Mouse (Mus musculus): Measurements from ENCODE around the gene Olfr1388. TPM values are rescaled to one million over a fixed set of nuclear protein-coding genes. Genes with fewer than 3 reads are reported as not detected.
"Not testable (repeated sequence)": the region's sequence is repeated elsewhere in the genome, so short reads cannot be mapped to it uniquely, and the experiment has no call there.

Olfr1388 gene
- polyA plus RNA-seq, 1 experiment from 2014 or later, result 0.15 TPM

DNA sequence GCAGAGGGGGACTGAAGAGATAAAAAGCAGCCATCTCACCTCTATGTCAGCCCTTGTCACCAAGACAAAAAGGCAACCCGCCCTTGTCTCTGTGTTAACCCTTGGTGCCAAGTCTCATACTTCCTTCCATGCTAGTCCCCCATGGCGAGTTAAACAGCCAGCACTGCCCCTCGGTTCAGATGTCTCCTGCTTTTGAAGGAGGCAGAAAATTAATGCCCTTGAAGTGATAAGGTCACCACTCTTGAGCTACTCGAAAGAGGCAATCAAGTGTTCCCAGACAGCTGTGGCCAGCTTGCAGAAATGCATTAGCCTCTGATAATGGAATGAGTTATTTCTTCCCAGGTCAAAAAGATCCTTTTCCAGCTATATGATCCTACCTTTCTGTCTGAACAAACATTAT lies 49.5 kb downstream of the Olfr1388 start:
- Histone ChIP-seq H3K36me3 (ENCODE audit: control insufficient read depth, insufficient read depth, low read length) (no peaks in the 10 kb centered on the region), H3K9me3 (ENCODE audit: control insufficient read depth, low read length) (no peaks in the 10 kb centered on the region), H3K4me3 (ENCODE audit: low read depth, low read length) (no peak overlapping the region), H3K4me1 (ENCODE audit: control insufficient read depth, insufficient read depth, low read length) (no peaks in the 10 kb centered on the region), H3K27me3 (ENCODE audit: control insufficient read depth, insufficient read depth, low read length) (no peaks in the 10 kb centered on the region), H3K27ac (ENCODE audit: low read depth, low read length) (no peak overlapping the region), H3K9ac (replicated peaks; ENCODE audit: low read depth, low read length) (no peak overlapping the region), H3K4me2 (ENCODE audit: low read depth, low read length) (no peak overlapping the region)
- no peak for ATAC-seq (ENCODE audit: low read depth)
- 55% methylated on average over 4 of the region's 4 CpGs for WGBS

DNA sequence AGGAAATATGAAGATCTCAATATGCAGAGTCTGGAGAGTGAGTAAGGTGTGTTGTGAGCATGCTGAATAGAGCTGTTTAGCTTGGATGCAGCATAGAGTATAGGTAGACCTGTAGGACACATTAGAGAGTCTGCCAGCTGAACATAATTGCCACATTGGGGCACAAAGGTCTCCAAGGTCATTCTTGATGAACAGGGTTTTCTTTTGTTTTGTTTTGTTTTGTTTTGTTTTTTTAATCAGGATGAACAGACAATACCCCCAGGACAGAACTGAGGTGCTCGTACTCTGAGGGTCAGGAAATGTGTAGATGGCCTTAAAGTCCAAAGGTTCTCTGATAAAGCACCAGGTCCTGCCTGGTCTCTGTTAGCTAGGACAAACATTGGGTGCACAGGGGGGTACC lies 52.3 kb downstream of the Olfr1388 start, which contains the start of gene Olfr1385:
Gene Olfr1385, plus strand, starts transcription at position 301 of the 400 bp plus-strand sequence.
- not testable (repeated sequence) for H3K4me3 ChIP-seq (ENCODE audit: low read depth, low read length); H3K9me3 ChIP-seq (ENCODE audit: control insufficient read depth, low read length); H3K4me1 ChIP-seq (ENCODE audit: control insufficient read depth, insufficient read depth, low read length); H3K9ac ChIP-seq (replicated peaks; ENCODE audit: low read depth, low read length); H3K27ac ChIP-seq (ENCODE audit: low read depth, low read length); H3K36me3 ChIP-seq (ENCODE audit: control insufficient read depth, insufficient read depth, low read length); ATAC-seq (ENCODE audit: low read depth); H3K4me2 ChIP-seq (ENCODE audit: low read depth, low read length); H3K27me3 ChIP-seq (ENCODE audit: control insufficient read depth, insufficient read depth, low read length)
- 88% methylated on average over 1 of the region's 1 CpGs for WGBS

Other genes starting within 250 kb of the Olfr1388 start
- 0.17 and 0.23 TPM in 2 replicates for gene Btnl9, start 249.5 kb upstream of the Olfr1388 start, polyA plus RNA-seq (2014; fragmentation: Nextera tagmentation; extraction: Ambion mirVana)
- gene Zfp62, start 233.3 kb upstream of the Olfr1388 start, polyA plus RNA-seq (2014; fragmentation: Nextera tagmentation; extraction: Ambion mirVana), result 49.6 and 54.4 TPM in 2 replicates
- 22.6 and 29.3 TPM in 2 replicates for gene Mgat1, start 192.4 kb upstream of the Olfr1388 start, polyA plus RNA-seq (2014; fragmentation: Nextera tagmentation; extraction: Ambion mirVana)
- gene Olfr1393, start 158.3 kb upstream of the Olfr1388 start, polyA plus RNA-seq (2014; fragmentation: Nextera tagmentation; extraction: Ambion mirVana), result 0.09 TPM in 1 of 2 replicates, not detected in the other
- gene Olfr1392, start 151.3 kb upstream of the Olfr1388 start, polyA plus RNA-seq (2014; fragmentation: Nextera tagmentation; extraction: Ambion mirVana), result not detected in 2 replicates
- not detected in 2 replicates for gene Olfr10, start 131.9 kb upstream of the Olfr1388 start, polyA plus RNA-seq (2014; fragmentation: Nextera tagmentation; extraction: Ambion mirVana)
- gene Olfr1391, start 113.9 kb upstream of the Olfr1388 start, polyA plus RNA-seq (2014; fragmentation: Nextera tagmentation; extraction: Ambion mirVana), result not detected in 2 replicates
- not detected in 2 replicates for gene Olfr1390, start 101.4 kb upstream of the Olfr1388 start, polyA plus RNA-seq (2014; fragmentation: Nextera tagmentation; extraction: Ambion mirVana)
- not detected in 2 replicates for gene Olfr1389, start 13.6 kb upstream of the Olfr1388 start, polyA plus RNA-seq (2014; fragmentation: Nextera tagmentation; extraction: Ambion mirVana)
- gene Olfr1387, start 18.7 kb downstream of the Olfr1388 start, polyA plus RNA-seq (2014; fragmentation: Nextera tagmentation; extraction: Ambion mirVana), result not detected in 2 replicates
- gene Olfr1386, start 28.4 kb downstream of the Olfr1388 start, polyA plus RNA-seq (2014; fragmentation: Nextera tagmentation; extraction: Ambion mirVana), result not detected in 2 replicates
- not detected in 2 replicates for gene Olfr1385, start 52.4 kb downstream of the Olfr1388 start, polyA plus RNA-seq (2014; fragmentation: Nextera tagmentation; extraction: Ambion mirVana)
- gene Olfr1384, start 70.1 kb downstream of the Olfr1388 start, polyA plus RNA-seq (2014; fragmentation: Nextera tagmentation; extraction: Ambion mirVana), result not detected in 2 replicates
- gene Olfr1383, start 83.0 kb downstream of the Olfr1388 start, polyA plus RNA-seq (2014; fragmentation: Nextera tagmentation; extraction: Ambion mirVana), result not detected in 2 replicates
- not detected in 2 replicates for gene Olfr1382, start 91.6 kb downstream of the Olfr1388 start, polyA plus RNA-seq (2014; fragmentation: Nextera tagmentation; extraction: Ambion mirVana)
- gene Olfr1381, start 106.8 kb downstream of the Olfr1388 start, polyA plus RNA-seq (2014; fragmentation: Nextera tagmentation; extraction: Ambion mirVana), result 0.05 TPM in 1 of 2 replicates, not detected in the other
- not detected in 2 replicates for gene Olfr1380, start 120.3 kb downstream of the Olfr1388 start, polyA plus RNA-seq (2014; fragmentation: Nextera tagmentation; extraction: Ambion mirVana)
- gene Flt4, start 172.6 kb downstream of the Olfr1388 start, polyA plus RNA-seq (2014; fragmentation: Nextera tagmentation; extraction: Ambion mirVana), result 1.5 and 2.3 TPM in 2 replicates
- gene Scgb3a1, start 227.0 kb downstream of the Olfr1388 start, polyA plus RNA-seq (2014; fragmentation: Nextera tagmentation; extraction: Ambion mirVana), result not detected in 2 replicates